Mouse (Mus musculus) neural tube, embryonic 14.5 days (tissue): Measurements from ENCODE around the gene Lbx2. TPM values are rescaled to one million over a fixed set of nuclear protein-coding genes. Genes with fewer than 3 reads are reported as not detected.

ENCODE experiments used
- ATAC-seq: fragments of 200-750 bp; cut with Nextera tagmentation; 2 replicates; pipeline ENCODE4 v1.8.0; 2017; ENCODE audit warnings: low read depth, mild to moderate bottlenecking, moderate TSS enrichment, moderate library complexity
- H3K27ac ChIP-seq: fragments of 300-500 bp; sonication (generic); 2 replicates; pipeline ENCODE4 v1.5.1; 2014; ENCODE audit warnings: low read depth, mild to moderate bottlenecking, control low read depth, low read length, moderate library complexity, mixed read lengths
- H3K27me3 ChIP-seq: fragments of 300-500 bp; sonication (generic); 2 replicates; pipeline ENCODE4 v1.6.1; 2014; ENCODE audit warnings: low read length; ENCODE audit not compliant: control insufficient read depth, insufficient read depth
- H3K36me3 ChIP-seq: fragments of 300-500 bp; sonication (generic); 2 replicates; pipeline ENCODE4 v1.6.1; 2014; ENCODE audit warnings: low read length, mixed read lengths; ENCODE audit not compliant: control insufficient read depth, insufficient read depth
- H3K4me1 ChIP-seq: fragments of 300-500 bp; sonication (generic); 2 replicates; pipeline ENCODE4 v1.6.1; 2014; ENCODE audit warnings: low read length; ENCODE audit not compliant: control insufficient read depth, insufficient read depth
- H3K4me2 ChIP-seq: fragments of 300-500 bp; sonication (generic); 2 replicates; pipeline ENCODE4 v1.6.1; 2014; ENCODE audit warnings: mild to moderate bottlenecking, low read depth, low read length, control low read depth
- H3K4me3 ChIP-seq: fragments of 300-500 bp; sonication (generic); 2 replicates; pipeline ENCODE4 v1.5.1; 2014; ENCODE audit warnings: low read depth, low read length, control low read depth, mixed read lengths
- H3K9ac ChIP-seq: fragments of 300-500 bp; sonication (generic); replicated peaks from 2 replicates; pipeline ENCODE4 v1.6.1; 2014; ENCODE audit warnings: low read depth, mild to moderate bottlenecking, control low read depth, low read length, mixed read lengths
- H3K9me3 ChIP-seq: fragments of 300-500 bp; sonication (generic); 2 replicates; pipeline ENCODE4 v1.6.1; 2016; ENCODE audit warnings: low read length; ENCODE audit not compliant: control insufficient read depth
- WGBS: fragments of 180-500 bp; shearing (Covaris S2); extraction: QIAGEN DNeasy Blood & Tissue Kit; methylation state at CpG from one replicate; pipeline ENCODE4 v1.1.7; 2014; 5-methylcytosine and 5-hydroxymethylcytosine counted together
- polyA plus RNA-seq: library from polyadenylated mRNA; unstranded; fragments of >200 nt; fragmentation: Nextera tagmentation; extraction: Ambion mirVana; gene quantifications from 2 replicates; pipeline ENCODE4 v1.2.1, GENCODE M21; 2014

Gene Lbx2
- polyA plus RNA-seq, 1 experiment from 2014 or later: not detected

- no peak overlapping the region for H3K9ac ChIP-seq
- 99% methylated on average over 5 of the region's 5 CpGs for WGBS
- no peak overlapping the region for H3K4me3 ChIP-seq
- H3K27ac ChIP-seq: no peak overlapping the region
- H3K4me2 ChIP-seq: no peak overlapping the region
- H3K4me1 ChIP-seq: peaks cover 14% of the 10 kb centered on the region
- peaks cover 18% of the 10 kb centered on the region for H3K27me3 ChIP-seq
- H3K9me3 ChIP-seq: no peaks in the 10 kb centered on the region
- peaks cover 10% of the 10 kb centered on the region; the same call in 1 of the 2 replicates for H3K36me3 ChIP-seq
- no peak for ATAC-seq
These were observed 6.0 kb upstream of the Lbx2 start for GRCm38 (mm10) chr6:83080210-83080609.

- 16% methylated on average over 5 of the region's 5 CpGs for WGBS
- H3K36me3 ChIP-seq: peaks cover 10% of the 10 kb centered on the region; the same call in 1 of the 2 replicates
- H3K9me3 ChIP-seq: no peaks in the 10 kb centered on the region
- H3K4me3 ChIP-seq: no peak overlapping the region
- H3K4me2 ChIP-seq: no peak overlapping the region
- peaks cover 8% of the 10 kb centered on the region for H3K4me1 ChIP-seq
- ATAC-seq: no peak
- H3K9ac ChIP-seq: no peak overlapping the region
- peaks cover 35% of the 10 kb centered on the region for H3K27me3 ChIP-seq
- no peak overlapping the region for H3K27ac ChIP-seq
These were observed 2.7 kb upstream of the Lbx2 start for GRCm38 (mm10) chr6:83083497-83083896.

GRCm38 (mm10) chr6:83084477-83084876 is 1.7 kb upstream of the Lbx2 start:
- peaks cover 10% of the 10 kb centered on the region; the same call in 1 of the 2 replicates for H3K36me3 ChIP-seq
- no peaks in the 10 kb centered on the region for H3K9me3 ChIP-seq
- H3K27ac ChIP-seq: no peak overlapping the region
- no peak overlapping the region for H3K4me3 ChIP-seq
- WGBS: 7% methylated on average over 6 of the region's 6 CpGs
- peaks cover 42% of the 10 kb centered on the region for H3K27me3 ChIP-seq
- H3K4me1 ChIP-seq: peaks cover 4% of the 10 kb centered on the region
- H3K9ac ChIP-seq: no peak overlapping the region
- no peak overlapping the region for H3K4me2 ChIP-seq
- ATAC-seq: no peak

GRCm38 (mm10) chr6:83087205-83087925 is 1.2 kb downstream of the Lbx2 start:
- Histone ChIP-seq H3K27me3 (peaks cover 47% of the 10 kb centered on the region), H3K9me3 (no peaks in the 10 kb centered on the region), H3K4me1 (no peaks in the 10 kb centered on the region), H3K36me3 (no peaks in the 10 kb centered on the region), H3K9ac (no peak overlapping the region), H3K4me3 (peak overlapping the region; percentile 7; the same call in 1 of the 2 replicates), H3K4me2 (peak overlapping the region; percentile 22; the same call in 1 of the 2 replicates), H3K27ac (no peak overlapping the region)
- 2% methylated on average over 47 of the region's 47 CpGs for WGBS
- no peak for ATAC-seq

GRCm38 (mm10) chr6:83087926-83088260 is 1.7 kb downstream of the Lbx2 start:
- 8% methylated on average over 9 of the region's 9 CpGs for WGBS
- Histone ChIP-seq H3K9me3 (no peaks in the 10 kb centered on the region), H3K4me2 (peak overlapping the region; percentile 22; the same call in 1 of the 2 replicates), H3K4me3 (peak overlapping the region; percentile 7; the same call in 1 of the 2 replicates), H3K36me3 (no peaks in the 10 kb centered on the region), H3K4me1 (no peaks in the 10 kb centered on the region), H3K27ac (no peak overlapping the region), H3K9ac (no peak overlapping the region), H3K27me3 (peaks cover 47% of the 10 kb centered on the region)
- ATAC-seq: no peak

GRCm38 (mm10) chr6:83092416-83093127 is 6.4 kb downstream of the Lbx2 start:
- no peak for ATAC-seq

GRCm38 (mm10) chr6:83095968-83096367 is 9.8 kb downstream of the Lbx2 start:
- Histone ChIP-seq H3K4me2 (no peak overlapping the region), H3K9ac (no peak overlapping the region), H3K36me3 (no peaks in the 10 kb centered on the region), H3K4me1 (no peaks in the 10 kb centered on the region; the same call in 1 of the 2 replicates), H3K4me3 (no peak overlapping the region), H3K27me3 (no peaks in the 10 kb centered on the region), H3K27ac (no peak overlapping the region), H3K9me3 (no peaks in the 10 kb centered on the region)
- 47% methylated on average over 6 of the region's 6 CpGs for WGBS
- ATAC-seq: no peak

More at GRCm38 (mm10) chr6:83092416-83093127, 6.4 kb downstream of the Lbx2 start:
- H3K9ac ChIP-seq: no peak overlapping the region
- H3K4me3 ChIP-seq: no peak overlapping the region
- H3K27ac ChIP-seq: no peak overlapping the region
- no peaks in the 10 kb centered on the region for H3K4me1 ChIP-seq
- H3K36me3 ChIP-seq: no peaks in the 10 kb centered on the region
- H3K4me2 ChIP-seq: no peak overlapping the region
- H3K27me3 ChIP-seq: peaks cover 19% of the 10 kb centered on the region
- no peaks in the 10 kb centered on the region for H3K9me3 ChIP-seq
- WGBS: 41% methylated on average over 6 of the region's 6 CpGs

GRCm38 (mm10) chr6:83098411-83098810 is 12.2 kb downstream of the Lbx2 start:
- H3K4me2 ChIP-seq: no peak overlapping the region
- H3K27ac ChIP-seq: no peak overlapping the region
- peaks cover 16% of the 10 kb centered on the region for H3K4me1 ChIP-seq
- WGBS: 63% methylated on average over 2 of the region's 2 CpGs
- no peaks in the 10 kb centered on the region for H3K9me3 ChIP-seq
- H3K27me3 ChIP-seq: peaks cover 3% of the 10 kb centered on the region; the same call in 1 of the 2 replicates
- ATAC-seq: no peak
- no peak overlapping the region for H3K9ac ChIP-seq
- no peaks in the 10 kb centered on the region for H3K36me3 ChIP-seq
- no peak overlapping the region for H3K4me3 ChIP-seq

GRCm38 (mm10) chr6:83101316-83101687 is 15.1 kb downstream of the Lbx2 start, which contains the start of the genes Ccdc142 and Gm42688:
TSS of gene Ccdc142 (plus strand) at chr6:83101601.
TSS of gene Gm42688 (plus strand) at chr6:83101617.
- H3K27ac ChIP-seq: peak within 1 kb of the TSS; percentile 76
- peak within 1 kb of the TSS; percentile 53 for H3K4me3 ChIP-seq
- H3K27me3 ChIP-seq: peaks cover 3% of the 10 kb centered on the region; the same call in 1 of the 2 replicates
- H3K4me1 ChIP-seq: peaks cover 16% of the 10 kb centered on the region
- H3K9me3 ChIP-seq: no peaks in the 10 kb centered on the region
- H3K4me2 ChIP-seq: peak within 1 kb of the TSS; percentile 74
- under 1% methylated on average over 25 of the region's 25 CpGs for WGBS
- H3K36me3 ChIP-seq: no peaks in the 10 kb centered on the region
- peak; percentile 91 for ATAC-seq
- peak within 1 kb of the TSS; percentile 78 for H3K9ac ChIP-seq
